Mouse (Mus musculus) layer of hippocampus, adult 9-10 months (tissue): Measurements from ENCODE around the gene Recql.
A peak's percentile ranks its signal among the peaks of the same experiment; 100 is the strongest.
"Not testable (repeated sequence)": the region's sequence is repeated elsewhere in the genome, so short reads cannot be mapped to it uniquely, and the experiment has no call there.

Source experiments
- DNase-seq: peaks from one replicate; pipeline ENCODE4 v3.0.0; 2022; ENCODE audit warnings: low spot score

The Recql gene

DNA sequence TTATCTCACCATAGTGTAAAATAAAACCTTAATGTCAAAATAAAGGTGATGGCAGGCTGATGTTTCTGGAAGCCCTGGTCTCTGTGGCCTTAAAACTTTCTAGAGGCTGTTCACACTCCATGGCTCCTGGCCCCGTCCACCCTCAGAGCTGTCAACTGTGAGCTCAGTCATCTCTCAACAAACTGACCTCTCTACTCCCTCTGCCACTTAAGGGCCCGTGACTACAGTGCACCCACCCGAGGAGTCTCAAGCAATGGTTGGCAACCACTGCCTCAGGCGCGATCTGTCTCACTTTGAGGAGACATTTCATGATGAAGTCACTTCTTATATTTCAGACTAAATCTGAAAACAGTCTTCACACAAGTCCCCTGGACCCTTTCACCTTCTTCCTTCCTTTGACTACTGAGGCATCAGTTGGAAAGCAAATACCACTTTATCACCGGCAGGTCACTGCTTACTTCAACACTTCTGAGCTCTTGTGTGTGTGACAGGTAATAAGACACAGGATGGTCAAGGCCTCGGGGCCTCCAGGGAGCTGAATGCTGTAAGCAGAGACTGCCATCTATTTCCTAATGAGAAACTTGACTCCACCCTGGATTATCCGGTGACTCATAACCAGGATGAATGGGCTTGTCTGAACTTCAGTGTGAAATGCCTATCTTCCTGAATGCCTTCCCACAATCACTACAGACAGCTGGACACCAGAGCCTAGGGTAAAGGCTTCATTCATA lies 21.0 kb downstream of the Recql start:
- DNase-seq = no peak

DNA sequence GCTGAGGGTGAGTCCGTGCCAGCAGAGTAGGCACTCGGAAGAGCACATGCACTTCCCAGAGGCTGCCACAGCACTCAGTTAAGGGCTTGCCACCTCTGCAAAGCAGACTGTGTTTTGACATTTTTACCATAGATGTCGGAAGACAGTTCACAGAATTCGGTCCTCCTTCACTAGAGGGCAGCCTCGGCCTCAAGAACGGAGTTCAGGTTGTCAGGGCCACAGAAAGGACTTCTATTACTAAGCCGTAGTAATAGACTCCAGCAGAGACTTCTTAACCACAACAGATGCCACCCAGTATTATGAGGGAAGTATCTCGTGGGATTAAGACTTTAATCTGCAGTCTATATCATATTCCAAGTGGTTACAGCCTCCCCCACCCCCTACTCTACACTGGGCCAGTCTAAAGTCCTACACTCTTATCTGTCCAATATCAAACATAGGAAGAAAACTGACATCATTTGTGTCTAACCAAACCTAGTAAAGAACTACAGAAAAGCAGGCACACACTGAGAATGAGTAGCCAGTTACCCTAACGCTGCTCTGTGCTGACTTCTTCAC lies 23.8 kb downstream of the Recql start:
- DNase-seq = no peak

DNA sequence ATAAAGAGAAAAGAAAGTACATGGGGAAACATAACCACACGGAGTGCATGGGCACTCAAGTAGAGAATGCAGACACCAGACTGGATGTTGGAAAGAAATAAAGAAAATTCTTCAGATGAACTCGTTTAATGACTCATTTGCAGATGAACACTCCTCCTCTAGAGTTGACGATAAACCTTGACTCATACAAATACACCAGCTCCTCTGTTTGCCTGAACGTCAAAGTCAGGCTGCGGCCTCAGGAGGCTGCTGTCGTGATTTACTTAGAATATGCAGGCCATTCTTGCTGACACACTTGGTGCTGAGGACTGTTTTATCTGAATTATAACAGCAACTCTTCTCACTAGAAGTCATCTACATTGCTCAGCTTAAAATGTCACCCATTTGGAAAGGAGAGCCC lies 24.9 kb downstream of the Recql start:
- no peak for DNase-seq

DNA sequence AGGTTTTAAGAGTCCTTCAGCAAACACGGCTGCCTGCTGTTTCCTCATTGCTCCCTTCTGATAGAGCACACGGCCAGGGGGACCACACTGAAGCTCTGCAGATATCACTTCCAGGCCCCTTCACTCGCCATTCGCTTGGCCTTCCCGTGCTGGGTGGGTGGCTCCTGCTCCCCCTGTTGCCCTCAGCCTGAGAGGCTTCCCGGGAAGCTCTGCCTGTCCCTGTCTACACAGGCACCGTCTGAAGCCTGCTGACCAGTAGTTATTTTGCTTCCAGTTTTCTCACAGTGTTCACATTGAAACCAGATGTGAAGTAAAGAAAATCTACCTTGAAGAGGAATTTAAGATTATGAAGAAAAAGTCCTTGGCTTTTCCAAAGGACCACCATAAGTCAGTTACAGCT lies 29.8 kb downstream of the Recql start:
- DNase-seq = no peak

DNA sequence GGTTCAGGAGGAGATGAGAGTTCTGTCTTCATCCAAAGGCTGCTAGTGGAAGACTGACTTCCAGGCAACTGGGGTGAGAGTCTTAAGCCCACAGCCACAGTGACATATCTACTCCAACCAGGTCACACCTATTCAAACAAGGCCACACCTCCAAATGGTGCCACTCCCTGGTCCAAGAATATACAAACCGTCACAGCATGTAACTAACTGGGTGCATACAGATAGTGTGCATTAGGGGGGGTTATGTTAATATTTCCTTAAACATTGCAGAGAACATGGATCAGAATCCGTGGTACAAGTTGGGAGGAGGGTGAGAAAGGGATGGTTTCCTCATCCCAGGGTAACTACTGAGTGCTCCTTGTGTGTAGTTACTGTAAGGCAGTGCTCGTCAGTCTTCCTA lies 34.8 kb downstream of the Recql start:
- DNase-seq = not testable (repeated sequence)

DNA sequence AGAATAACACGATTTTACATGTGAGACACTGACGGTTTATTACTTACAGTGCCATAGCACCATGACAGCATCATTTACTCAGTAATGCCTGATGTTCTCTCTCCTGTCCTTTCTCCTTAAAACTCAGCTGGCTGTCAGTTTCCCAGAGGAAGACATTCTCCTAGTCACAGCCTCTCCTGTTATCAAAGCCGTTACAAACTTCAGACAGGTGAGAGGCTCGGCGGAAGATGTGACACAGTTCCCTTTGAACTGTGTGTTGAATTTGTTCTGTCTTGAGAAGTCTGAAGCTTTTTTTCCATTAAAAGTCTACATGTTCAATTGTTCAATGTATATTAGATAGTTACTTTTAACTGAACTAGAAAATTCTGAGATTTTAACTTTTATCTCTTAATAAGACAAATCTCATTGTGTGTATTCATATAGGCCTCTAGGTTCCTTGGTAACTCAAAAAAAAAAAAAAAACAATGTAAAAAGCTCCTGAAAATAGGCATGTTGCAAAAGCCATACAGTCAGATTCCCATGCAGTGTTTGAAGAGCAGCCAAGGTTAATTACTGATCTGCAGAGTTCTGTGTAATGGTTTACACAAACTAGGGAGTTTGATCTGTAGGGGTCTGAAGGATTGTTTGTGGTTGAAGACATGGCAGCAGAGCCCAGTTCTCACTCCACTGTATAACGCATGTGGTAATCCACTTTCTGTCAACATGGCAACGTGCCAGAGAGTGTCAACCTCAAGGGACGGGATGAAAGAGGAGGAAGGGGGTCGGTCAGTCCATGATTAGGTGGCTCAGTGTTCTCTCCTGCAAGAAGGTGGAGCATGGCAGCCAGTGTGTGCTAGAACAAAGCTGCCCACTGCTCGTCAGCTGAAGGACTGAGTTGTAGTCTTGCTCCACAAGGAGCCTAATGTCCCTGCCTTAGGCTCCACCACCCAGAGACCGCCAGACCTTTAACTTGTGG lies 39.2 kb downstream of the Recql start:
- no peak for DNase-seq

DNA sequence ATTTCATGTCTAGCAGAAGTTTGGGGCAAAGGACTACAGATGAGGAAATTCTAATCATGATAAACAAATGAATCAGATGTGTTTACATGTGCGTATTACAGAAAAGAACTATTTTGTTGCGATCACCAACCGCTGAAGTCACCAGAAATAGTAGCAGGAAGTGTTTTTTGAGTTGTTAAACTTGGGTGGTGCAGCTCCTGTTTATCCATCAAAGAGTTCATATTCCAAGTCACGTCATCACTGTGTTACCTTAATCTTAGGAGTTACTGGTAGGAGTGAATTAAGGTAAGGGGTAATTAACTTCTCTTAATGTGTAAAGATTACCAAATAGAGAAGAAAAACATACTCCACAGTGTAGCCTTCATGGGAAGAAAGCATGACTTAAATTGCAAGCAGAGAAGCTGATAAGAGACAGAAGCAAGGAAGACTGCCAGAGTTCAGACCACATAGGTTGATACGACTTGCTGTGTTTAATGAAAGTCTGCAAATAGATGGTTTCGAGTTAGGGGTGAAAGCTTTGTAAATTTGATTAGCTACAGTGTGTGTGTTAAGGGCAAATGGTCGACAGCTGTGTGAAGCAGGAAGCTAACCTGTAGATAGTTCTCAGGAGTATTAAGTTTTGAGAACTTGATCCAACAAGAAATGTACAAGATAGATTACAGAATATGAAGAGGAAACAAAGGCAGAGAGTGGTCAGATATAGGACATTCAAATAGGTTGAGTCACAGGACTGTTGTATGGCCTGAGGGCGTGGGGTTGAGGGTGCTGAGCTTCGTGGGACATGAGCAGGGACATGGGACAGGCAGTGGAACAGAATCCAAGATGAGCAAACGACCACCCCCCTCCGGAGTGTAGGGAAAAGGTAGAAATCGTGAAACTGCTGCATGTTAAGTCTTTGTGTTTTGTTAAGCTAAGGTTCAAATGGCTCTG lies 40.4 kb downstream of the Recql start:
- no peak for DNase-seq

DNA sequence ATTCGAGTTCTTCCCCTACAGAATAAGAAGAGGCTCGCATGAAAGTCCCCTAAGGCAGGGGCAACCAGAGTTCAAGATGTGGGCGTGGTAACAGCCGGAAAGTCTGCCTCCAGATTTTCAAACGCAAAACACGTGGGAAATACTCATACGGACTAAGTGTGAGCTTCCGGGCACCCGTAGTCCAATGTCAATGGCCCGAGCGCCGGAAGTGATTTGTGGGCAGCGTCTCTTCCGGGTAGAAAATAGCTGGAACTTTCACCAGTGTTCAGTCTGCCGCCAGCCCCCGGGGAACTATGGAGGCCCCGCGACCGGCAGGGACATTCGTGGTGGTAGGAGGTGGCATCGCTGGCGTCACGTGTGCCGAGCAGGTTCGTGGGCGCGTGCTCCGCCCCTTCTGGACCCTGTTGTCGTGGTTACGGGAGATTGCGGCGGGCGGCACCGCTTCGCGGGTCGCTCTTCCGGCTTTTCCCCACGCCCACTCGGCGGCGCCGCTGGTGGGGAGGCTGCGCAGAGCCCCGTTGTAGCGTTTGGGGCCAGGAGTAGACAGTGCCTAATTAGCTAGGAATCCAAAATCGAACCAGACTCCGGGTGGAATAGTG lies 41.3 kb downstream of the Recql start, which contains the start of gene Pyroxd1:
Gene Pyroxd1 (plus strand): TSS at position 215 of the 599 bp plus-strand sequence.
- DNase-seq = peak; percentile 79

DNA sequence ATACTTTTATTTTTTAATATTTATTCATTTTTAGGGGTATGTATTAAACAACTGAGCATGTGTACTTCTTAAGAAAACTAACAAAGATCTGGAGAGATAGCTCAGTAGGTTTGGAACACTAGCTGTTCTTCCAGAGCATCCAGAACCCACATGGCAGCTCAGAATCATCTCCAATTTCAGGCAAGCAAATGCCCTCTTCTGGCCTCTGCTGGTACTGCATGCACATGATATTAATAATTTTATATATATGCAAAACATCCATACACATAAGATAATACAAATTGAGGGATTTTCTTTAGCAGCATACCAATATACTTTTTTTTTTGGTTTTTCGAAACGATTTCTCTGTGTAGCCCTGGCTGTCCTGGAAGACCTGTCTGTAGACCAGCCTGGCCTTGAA lies 43.3 kb downstream of the Recql start:
- DNase-seq = peak; percentile 52

DNA sequence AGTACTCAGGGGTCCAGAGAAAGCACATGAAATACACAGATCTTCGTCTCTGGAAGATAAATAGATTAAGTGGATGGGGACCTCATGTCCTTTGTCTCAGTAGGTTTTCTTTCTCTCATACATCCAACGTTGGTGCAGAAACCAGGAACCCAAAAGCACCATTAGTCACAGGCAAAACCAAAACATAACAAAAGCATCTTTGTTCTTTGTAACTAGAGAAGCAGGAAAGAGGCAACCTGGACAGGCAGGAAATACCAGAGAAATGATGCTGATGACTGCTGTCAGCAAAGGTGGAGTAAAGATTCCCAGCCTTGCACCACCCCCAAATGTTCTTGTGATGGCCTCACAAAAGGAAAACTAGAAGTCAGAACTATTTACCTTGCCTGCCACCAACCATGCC lies 47.3 kb downstream of the Recql start:
- no peak for DNase-seq

DNA sequence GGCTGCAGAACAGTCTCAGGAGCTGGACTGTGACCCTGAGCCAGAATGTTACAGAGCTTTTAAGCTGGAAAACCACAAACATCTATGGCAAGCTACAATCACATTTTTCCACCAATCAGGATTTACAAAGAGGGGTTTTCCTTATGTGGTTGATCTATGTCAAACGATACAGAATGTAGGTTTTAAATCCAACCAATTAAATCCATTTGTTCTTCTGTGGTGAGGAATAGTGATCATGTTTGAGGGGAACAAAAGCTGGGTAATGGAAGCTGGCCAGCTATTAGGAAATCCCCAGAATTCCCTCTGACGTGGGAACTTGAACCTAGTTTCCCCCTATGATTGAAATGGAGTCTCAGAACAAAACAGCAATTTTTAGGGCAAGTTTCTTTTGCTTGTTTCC lies 47.9 kb downstream of the Recql start:
- DNase-seq = no peak

DNA sequence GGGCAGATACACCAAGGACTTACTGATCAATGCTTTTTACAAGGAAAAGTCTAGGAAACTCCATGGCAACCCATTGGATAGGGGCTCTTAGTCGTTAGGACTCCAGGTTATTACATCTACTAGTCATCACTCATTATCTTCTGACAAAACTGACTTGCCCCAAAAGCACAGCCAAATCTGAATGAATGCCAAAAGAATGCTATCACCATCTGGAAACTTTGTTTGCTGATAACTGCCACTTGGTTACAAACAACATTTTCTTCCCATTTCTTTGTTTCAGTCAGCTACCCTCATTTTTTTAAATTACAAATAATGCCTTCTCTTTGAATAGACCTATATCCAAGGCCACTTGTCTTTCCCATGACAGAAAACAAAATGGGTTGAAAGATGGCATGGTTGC lies 57.7 kb downstream of the Recql start:
- DNase-seq = no peak

DNA sequence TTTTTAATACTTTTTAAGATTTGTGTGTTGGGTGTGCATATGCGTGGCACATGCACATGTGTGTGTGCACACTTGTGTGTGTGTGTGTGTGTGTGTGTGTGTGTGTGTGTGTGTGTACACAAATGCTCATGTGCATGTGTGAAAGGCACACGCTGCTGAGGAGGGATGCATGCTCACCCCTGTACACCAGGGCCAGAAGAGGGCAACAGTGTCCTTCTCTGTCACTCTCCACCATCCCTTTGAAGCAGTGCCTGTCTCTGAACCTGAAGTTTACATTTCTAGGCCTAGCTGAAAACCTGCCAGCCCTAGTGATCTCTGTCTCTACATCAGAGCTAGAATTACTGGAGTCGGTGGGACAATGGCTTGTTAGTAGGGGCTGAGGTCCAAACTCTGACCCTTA lies 60.3 kb downstream of the Recql start:
- no peak for DNase-seq

DNA sequence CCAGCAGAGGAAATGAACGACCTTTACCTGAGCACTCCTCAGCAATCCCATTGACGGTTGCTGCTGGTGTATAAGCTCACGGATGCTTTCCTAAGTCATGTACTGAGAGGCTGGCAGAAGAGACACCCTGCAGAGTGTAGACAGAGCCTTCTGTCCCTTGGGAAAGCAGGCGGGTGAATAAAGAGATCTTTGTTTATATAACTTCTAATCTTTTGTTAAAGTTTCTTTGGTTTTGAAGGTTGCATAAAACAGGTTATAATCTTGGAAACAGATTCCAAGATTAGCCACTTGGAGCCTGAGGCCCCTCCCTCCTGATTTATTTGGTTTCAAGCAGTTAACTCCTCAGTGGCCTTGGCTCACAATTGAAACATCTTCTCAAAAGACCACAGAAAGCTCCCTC lies 64.0 kb downstream of the Recql start, which contains the start of gene Slco1a5:
Gene Slco1a5 (minus strand): TSS at position 101 of the 400 bp plus-strand sequence.
- no peak for DNase-seq

DNA sequence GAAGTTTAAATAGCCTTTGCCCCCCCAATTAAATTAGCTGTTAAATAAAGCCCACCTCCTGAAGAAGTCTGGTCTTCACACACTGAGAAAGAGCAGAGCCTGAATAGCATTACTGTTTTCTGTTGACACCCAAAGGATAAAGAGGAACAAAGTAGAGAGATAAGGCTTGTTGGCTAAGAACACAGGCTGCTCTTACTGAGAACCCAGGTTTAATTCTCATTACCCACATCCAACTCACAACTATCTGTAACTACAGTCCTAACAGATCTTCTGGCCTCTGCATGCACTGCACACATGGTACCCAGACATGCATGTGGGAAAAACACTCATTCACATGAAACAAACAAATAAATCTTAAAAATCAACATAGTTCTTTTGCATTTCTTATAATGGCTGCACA lies 69.8 kb downstream of the Recql start:
- no peak for DNase-seq

DNA sequence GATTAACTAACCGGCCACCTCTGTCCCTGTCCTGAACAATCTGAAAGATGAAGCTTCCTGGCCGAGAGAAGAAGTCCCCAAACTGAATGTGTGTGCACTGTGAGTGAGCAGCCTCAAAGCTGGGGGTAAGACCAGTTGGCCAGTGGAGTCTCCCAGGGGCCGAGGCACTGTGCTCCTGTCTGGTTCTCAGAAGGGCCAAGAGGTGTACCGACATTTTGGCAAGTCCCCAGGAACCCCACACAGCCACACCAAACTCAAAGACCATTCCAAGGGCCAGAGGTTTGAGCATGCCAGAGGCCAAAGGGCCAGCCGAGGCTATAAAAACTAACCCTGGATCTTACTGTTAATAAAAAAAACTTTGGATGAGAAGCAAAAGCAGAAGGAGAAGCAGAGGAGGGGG lies 72.6 kb downstream of the Recql start:
- DNase-seq = no peak

DNA sequence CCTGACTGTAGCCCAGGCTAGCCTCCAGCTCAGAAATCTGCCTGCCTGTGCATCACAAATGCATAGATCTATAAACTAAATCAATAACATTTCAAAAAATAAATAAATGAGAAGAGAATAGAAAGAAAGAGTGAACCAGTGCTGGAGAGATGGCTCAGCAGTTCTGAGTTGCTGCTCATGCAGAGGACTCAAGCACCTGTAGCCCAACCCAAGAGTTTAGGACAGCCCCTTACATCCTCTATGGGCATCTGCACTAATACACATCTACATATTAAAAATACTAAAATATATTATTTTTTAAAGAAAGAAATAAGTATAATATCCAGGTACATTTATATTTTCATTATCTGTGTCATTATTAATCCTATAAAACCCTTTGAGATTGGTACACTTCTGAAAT lies 81.8 kb downstream of the Recql start:
- DNase-seq = no peak
